Mouse (Mus musculus) kidney, adult 11 months (tissue): ENCODE data around the gene Gfi1.

Source experiments
- DNase-seq: peaks from one replicate; pipeline ENCODE4 v3.0.0; 2022

Gene Gfi1

GRCm38 (mm10) chr5:107721638-107722011, 4.2 kb downstream of the Gfi1 start:
- no peak for DNase-seq

DNA sequence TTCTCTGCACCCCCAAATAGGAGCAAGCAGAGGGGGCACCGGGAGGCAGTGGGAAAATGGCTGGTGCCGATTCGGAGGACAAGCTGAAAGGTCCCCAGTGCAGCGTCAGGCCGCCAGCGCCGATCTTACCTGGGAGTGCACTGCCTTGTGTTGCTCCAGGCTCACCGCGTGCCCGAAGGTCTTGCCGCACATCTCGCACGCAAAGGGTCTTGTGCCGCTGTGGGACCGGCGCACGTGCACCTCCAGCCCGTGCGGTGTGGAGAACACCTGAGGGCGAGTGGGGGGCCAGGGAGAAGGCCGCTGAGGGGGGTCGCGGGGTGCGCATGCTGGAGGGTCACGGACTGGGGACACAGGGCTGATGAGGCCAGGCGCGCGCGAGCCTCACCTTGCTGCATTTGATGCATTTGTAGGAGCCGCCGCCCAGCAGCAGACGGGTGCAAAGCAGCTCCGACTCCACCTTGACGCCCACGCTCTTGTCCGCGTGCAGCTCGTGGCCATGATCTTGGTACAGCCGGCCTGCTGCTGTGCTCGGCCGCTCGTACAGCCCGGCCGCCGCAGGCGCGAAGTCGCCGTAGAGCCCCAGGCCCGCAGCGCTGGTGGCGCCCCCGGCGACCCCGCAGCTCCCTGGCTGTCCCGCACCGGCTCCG, 4.7 kb downstream of the Gfi1 start:
- DNase-seq = no peak

DNA sequence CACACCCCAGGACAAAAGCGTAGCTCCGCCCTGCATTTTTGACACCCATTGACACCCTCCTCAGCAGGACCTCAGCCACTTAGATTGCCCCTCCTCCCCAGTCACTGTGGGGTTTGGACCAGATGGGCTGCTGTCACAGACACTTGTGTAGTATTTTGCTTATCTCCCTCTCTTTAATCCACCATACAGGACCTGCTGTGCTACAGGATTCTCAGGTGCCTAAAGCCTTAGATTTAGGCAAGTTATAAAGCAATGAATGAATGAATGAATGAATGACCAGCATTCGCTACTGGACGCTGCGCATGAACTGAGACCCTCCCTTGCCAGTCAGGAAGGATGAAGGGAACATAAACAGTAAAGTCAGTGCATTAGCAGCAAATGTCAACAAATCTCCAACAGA, 5.3 kb downstream of the Gfi1 start:
- DNase-seq = no peak

GRCm38 (mm10) chr5:107719786-107720185, 6.0 kb downstream of the Gfi1 start:
- no peak for DNase-seq

DNA sequence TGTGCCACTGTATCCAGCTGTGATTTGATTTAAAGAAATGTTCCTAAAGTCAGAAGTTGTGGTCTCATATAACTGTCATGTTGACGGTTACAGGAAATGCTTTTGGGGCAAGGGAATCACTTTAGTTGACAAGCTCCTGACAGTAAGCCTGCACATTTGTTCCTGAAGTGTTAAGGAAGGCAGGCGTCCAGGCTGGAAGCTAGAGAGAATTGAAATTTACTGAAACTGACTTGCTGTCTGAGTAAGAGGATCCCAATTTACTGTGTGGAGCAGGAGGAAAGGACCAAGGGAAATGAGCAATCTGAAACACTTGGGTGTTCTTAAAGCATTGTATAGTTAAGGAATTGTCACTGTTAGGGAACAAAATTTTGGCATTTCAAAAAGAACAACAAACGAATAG, 6.6 kb downstream of the Gfi1 start:
- no peak for DNase-seq

DNA sequence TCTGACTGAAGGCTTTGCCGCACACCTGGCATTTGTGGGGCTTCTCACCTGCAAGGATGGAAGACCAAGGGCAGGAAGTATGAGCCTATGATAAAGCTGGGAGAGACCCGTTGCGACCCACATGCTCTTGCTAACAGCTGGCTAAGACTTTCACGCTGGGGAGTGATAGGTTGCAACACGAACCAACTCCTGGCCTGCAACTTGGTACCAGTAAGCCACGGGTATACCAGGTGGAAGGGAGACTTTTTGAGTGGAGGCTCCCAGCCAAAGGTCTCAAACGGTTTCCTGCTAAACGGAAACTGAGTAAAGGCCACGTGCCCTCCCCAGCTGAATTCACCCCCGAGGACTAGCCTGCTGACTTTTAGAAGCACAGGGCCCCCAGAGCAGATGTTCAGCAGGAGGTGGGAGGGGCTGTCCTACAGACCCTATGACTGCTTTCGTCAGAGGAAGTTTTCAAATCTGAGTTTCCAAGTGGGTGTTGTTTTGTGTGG, 7.9 kb downstream of the Gfi1 start:
- no peak for DNase-seq

DNA sequence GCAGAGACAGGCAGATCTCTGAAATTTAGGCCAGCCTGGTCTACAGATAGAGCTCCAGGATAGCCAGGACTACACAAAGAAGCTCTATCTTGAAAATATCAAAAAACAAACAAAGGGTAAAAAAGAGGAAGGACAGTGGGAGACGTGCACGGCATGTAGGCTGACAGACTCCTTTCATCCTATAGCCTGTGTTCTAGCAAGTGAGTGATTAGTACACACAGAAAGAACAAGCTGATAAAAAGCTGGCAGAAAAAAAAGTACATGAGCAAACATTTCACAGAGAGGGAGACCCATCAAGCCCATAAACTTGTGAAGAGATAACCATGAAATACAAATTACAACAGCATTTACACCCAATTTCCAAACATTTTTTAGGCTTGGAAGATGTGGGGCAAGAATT, 14.1 kb downstream of the Gfi1 start:
- no peak for DNase-seq

DNA sequence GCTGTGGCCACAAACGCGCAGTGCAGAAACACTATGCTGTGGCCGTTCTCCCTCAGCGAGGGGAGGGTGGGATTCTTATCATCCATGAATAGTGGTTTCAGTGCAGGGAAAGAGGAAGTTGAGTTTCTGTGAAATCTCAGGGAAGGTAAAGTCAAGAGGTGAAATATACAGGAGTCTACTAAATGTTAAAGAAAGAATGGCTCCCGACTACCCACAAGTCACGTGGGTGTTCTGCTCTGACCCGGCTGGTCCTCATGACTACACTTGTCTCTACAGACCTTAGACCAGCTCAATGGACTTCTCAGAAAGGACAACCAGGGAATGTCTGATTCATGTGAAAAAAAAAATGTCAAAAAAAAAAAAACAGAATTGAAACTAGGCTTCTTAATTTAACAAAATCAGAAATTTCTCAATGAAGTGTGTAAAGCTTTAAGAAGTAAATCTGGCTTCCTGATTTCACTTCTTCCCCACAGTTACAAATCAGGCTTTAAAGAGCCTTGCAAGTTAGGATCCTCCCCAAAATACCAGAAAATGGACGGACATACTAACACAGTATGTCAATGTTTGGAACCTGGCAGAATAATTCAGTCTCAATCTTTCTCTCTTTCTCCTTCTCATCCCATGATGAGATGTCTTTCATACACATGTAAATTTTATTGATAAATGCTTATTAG, 17.6 kb downstream of the Gfi1 start:
- no peak for DNase-seq

GRCm38 (mm10) chr5:107706262-107706661, 19.6 kb downstream of the Gfi1 start:
- no peak for DNase-seq

DNA sequence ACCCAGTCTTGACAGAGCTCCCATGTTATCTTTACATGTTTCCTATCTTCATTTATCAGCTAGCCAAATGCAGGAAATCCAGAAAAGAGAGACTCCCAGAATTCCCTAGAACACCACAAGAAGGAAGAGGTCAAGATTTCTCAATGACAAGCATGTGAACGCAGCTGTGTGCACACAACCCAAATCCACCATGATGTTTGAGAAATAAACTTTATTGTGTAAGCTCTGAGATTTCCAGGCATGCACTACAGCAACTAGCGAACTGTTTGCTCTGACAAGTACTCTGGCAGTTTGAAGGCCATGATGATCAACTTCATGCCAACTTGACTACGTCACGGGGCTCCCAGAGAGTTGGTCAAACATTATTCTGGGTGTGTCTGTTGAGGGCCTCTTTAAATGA, 20.1 kb downstream of the Gfi1 start:
- DNase-seq = no peak

- DNase-seq = no peak
These were observed 22.6 kb downstream of the Gfi1 start for GRCm38 (mm10) chr5:107703207-107703763.

GRCm38 (mm10) chr5:107701658-107702057, 24.2 kb downstream of the Gfi1 start:
- no peak for DNase-seq

- DNase-seq = no peak
These were observed 25.0 kb downstream of the Gfi1 start for GRCm38 (mm10) chr5:107700873-107701272.

DNA sequence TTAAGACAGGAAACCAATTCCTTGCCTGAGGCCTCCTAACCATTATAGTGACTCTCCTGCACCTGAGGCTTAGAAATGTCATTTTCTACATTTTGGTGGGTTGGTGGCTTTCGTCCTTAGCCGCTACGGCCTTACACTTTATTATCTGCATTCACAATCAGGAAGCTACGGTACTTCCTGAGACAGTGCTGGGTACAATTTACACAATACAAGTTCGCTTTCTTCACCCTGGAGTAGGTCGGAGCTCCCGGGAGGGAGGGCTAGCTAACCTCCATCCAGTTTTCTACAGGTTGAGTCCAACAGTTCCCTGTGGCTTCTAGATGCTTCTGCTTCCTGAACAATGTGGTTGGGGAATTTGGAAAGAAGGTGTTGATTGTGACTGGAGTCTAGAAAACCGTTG, 26.9 kb downstream of the Gfi1 start:
- no peak for DNase-seq

- DNase-seq = no peak
These were observed 30.8 kb downstream of the Gfi1 start for GRCm38 (mm10) chr5:107695019-107695418.

GRCm38 (mm10) chr5:107688499-107688866, 37.4 kb downstream of the Gfi1 start:
- no peak for DNase-seq

DNA sequence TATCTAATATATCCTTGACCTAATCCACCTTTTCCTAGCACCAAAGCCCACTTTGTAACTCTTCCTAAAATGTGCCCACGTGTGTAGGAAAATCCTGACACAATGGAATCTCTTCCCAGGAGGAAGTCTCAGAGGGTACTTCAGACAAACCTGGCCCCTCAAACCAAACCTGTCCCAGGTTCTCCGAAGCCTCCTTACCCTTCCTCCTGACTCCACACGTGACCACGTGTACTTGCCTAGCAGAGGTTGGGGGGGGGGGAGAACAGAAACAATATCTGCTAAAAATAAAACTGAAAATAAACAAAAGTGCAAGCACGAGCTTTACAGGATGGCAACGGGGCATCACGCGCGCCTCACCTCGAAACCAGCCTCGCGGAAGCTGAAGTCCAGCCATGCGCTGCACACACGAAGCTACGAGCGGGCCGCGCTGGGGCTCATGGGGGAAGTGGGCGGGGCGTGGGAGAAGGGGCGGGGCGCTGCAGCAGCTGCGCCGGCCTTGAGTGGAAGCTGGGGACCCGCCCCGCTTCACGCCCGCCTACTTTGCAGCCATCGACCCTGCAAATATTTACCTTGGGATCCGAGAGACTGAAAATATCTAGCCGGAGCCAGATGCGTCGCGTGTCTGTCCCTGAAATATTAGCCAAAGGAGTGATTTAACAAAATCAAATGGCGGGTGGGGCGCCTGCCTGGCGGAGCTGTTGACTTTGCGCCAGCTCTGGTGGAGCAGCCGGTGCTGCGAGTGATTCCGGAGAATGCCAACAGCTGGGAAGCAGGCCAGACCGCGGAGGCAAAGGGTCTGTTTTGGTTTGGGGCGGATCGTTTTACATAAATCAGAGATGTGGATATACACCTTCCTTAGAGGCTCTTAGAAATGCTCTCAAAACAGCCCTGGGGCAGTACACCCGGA, 38.0 kb downstream of the Gfi1 start:
- peak; percentile 55 for DNase-seq

DNA sequence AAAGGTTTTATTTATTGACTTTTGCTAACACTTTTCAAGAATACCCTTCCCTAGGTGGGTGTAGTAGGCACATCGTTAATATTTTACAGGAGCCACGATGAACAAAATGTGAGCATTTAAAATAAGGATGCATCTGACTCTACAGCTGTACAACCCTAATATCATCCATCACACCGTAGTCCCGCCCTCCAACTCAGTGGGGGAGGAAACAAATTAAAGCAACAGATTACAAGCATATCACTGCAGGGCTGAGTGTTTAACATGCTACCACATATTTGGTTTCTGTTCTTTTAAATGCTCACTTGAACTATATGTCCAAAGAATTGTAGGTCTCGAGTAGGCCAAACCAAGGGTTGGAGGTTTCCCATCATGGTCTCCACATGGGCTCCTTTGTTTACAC, 38.7 kb downstream of the Gfi1 start:
- DNase-seq = no peak

- no peak for DNase-seq
These were observed 41.5 kb downstream of the Gfi1 start for GRCm38 (mm10) chr5:107684380-107684779.

DNA sequence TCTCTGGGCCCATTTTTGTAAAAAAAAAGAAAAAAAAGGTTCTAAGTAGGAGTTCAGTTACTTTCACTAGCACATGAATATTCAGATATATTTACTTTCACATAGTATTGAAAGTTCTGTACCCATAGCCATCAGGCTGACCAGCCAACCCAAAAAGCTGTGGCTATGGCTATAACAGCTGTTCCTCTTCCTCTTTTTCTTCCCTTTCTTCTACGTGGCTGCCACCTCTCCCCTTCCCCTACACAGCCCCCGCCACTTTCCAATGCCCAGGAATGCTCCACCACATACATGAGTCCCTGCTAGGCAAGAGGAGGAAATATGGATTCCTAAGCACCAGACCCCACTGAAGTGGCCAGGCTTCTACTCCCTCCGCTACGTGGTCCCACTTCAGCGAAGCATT, 44.5 kb downstream of the Gfi1 start:
- no peak for DNase-seq

DNA sequence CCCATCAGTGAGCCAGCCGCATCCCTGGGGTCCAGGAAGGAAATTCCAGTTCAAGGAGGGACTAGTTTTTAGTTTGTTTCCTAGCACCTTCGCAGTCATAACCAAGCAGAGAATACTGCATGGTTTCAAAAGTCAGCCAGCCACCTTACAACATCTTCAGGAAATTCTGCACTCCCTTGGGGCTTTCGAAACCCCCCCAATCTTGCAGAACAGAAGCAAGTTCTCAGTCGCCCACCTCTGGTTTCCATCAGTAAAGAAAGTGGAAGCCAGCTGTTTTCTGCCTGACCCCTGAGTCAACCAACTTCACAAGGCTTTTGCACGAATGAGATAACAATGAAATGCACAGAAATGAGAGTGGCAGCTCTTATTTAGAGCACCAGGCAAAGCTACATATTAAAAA, 47.4 kb downstream of the Gfi1 start:
- DNase-seq = no peak
